Mouse (Mus musculus) heart, postnatal 0 days (tissue): ENCODE measurements around the gene Slc25a22. TPM values are rescaled to one million over a fixed set of nuclear protein-coding genes. Genes with fewer than 3 reads are reported as not detected.

Experiments
- ATAC-seq: fragments of 200-750 bp; cut with Nextera tagmentation; 2 replicates; pipeline ENCODE4 v1.8.0; 2017; ENCODE audit warnings: low read depth, moderate number of reproducible peaks, moderate library complexity; ENCODE audit not compliant: insufficient read depth
- DNase-seq: peaks from one replicate; pipeline ENCODE4 v3.0.0-alpha.2; 2016; ENCODE audit warnings: low spot score
- H3K27ac ChIP-seq: fragments of 300-500 bp; sonication (generic); 2 replicates; pipeline ENCODE4 v1.5.1; 2014; ENCODE audit warnings: low read depth, mild to moderate bottlenecking
- H3K27me3 ChIP-seq: fragments of 300-500 bp; sonication (generic); 2 replicates; pipeline ENCODE4 v1.6.1; 2014; ENCODE audit warnings: low read length, mixed read lengths; ENCODE audit not compliant: control insufficient read depth, insufficient read depth
- H3K36me3 ChIP-seq: fragments of 300-500 bp; sonication (generic); replicated peaks from 2 replicates; pipeline ENCODE4 v1.6.1; 2014; ENCODE audit warnings: low read length, mixed read lengths; ENCODE audit not compliant: control insufficient read depth, insufficient read depth
- H3K4me1 ChIP-seq: fragments of 300-500 bp; sonication (generic); 2 replicates; pipeline ENCODE4 v1.6.1; 2014; ENCODE audit warnings: antibody characterized with exemption; ENCODE audit not compliant: control insufficient read depth, insufficient read depth
- H3K4me2 ChIP-seq: fragments of 300-500 bp; sonication (generic); 2 replicates; pipeline ENCODE4 v1.6.1; 2014; ENCODE audit warnings: low read depth, mild to moderate bottlenecking, low read length, moderate library complexity
- H3K4me3 ChIP-seq: fragments of 300-500 bp; sonication (generic); 2 replicates; pipeline ENCODE4 v1.5.1; 2014; ENCODE audit warnings: low read depth, low read length
- H3K9ac ChIP-seq: fragments of 300-500 bp; sonication (generic); replicated peaks from 2 replicates; pipeline ENCODE4 v1.6.1; 2014; ENCODE audit warnings: low read depth, low read length, mixed read lengths
- H3K9me3 ChIP-seq: fragments of 300-500 bp; sonication (generic); replicated peaks from 2 replicates; pipeline ENCODE4 v1.6.1; 2016; ENCODE audit warnings: low read length; ENCODE audit not compliant: control insufficient read depth
- CTCF ChIP-seq: IDR thresholded peaks from 2 replicates; pipeline ENCODE4 v1.5.1; 2016; ENCODE audit warnings: antibody characterized with exemption, control low read depth, low read depth
- EP300 ChIP-seq: IDR thresholded peaks from 2 replicates; pipeline ENCODE4 v1.6.1; 2016; ENCODE audit warnings: antibody characterized with exemption, low read depth
- WGBS: fragments of 180-500 bp; shearing (Covaris S2); extraction: QIAGEN DNeasy Blood & Tissue Kit; methylation state at CpG from one replicate; pipeline ENCODE4 v1.1.7; 2014; 5-methylcytosine and 5-hydroxymethylcytosine counted together
- polyA plus RNA-seq: library from polyadenylated mRNA; unstranded; fragments of >200 nt; fragmentation: Nextera tagmentation; extraction: Ambion mirVana; gene quantifications from 2 replicates; pipeline ENCODE4 v1.2.1, GENCODE M21; 2015
- total RNA-seq: library from RNA; depleted of rRNA; stranded (reverse); fragments of >200 nt; gene quantifications from 2 replicates; pipeline ENCODE4 v1.2.3, GENCODE M21; 2014; ENCODE audit warnings: low replicate concordance

Slc25a22 gene
- total and polyA plus RNA-seq, 2 experiments from 2014 or later: 13.1 to 17.7 TPM

GRCm38 (mm10) chr7:141431434-141432185 is 6.1 kb downstream of the Slc25a22 start:
- Histone ChIP-seq H3K9ac (no peak overlapping the region), H3K4me3 (no peak overlapping the region), H3K27ac (no peak overlapping the region), H3K4me1 (peaks cover 24% of the 10 kb centered on the region), H3K4me2 (no peak overlapping the region), H3K9me3 (no peaks in the 10 kb centered on the region), H3K27me3 (no peaks in the 10 kb centered on the region), H3K36me3 (peaks cover 20% of the 10 kb centered on the region)
- ATAC-seq (no peak), DNase-seq (no peak)
- TF ChIP-seq CTCF (no peak), EP300 (no peak)
- 89% methylated on average over 19 of the region's 19 CpGs for WGBS

DNA sequence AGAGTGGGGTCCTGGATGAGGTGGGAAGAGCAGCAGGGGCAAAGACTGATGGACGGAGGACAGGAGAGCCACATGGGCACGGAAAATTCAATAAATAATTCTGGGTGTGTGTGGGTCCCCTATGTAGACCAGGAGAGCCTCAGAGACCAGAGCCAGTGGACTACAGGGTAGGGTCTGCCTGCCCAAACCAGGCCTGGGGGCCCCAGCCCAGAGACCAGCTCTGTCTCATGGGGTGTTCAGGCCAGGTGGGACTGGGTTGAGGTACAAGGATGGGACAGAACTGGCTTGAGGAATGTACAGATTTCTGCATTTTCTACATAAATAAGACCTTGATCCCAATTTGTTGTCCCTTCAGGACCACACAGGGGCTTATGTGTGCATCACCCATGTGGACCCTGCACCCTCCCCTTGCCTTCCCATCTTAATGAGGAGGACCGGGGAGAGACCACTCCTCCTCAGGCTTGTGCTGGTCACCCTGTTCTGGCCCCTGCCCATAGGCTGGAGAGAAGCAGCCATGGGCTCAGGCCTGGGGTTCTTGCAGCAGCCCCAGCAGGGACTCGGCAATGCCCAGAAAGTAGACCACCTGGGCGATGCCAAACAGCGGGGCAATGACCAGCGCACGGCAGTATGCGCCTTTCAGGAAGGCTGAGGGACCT is 7.0 kb downstream of the Slc25a22 start:
- no peak for TF ChIP-seq EP300
- TF ChIP-seq CTCF: no peak
- WGBS: 86% methylated on average over 9 of the region's 9 CpGs
- Histone ChIP-seq H3K4me2 (no peak overlapping the region), H3K9me3 (no peaks in the 10 kb centered on the region), H3K27me3 (no peaks in the 10 kb centered on the region), H3K27ac (no peak overlapping the region), H3K9ac (peak overlapping the region; percentile 9; the same call in 1 of the 2 replicates), H3K4me3 (no peak overlapping the region), H3K36me3 (peaks cover 20% of the 10 kb centered on the region), H3K4me1 (peaks cover 21% of the 10 kb centered on the region)
- ATAC-seq (no peak), DNase-seq (no peak)

DNA sequence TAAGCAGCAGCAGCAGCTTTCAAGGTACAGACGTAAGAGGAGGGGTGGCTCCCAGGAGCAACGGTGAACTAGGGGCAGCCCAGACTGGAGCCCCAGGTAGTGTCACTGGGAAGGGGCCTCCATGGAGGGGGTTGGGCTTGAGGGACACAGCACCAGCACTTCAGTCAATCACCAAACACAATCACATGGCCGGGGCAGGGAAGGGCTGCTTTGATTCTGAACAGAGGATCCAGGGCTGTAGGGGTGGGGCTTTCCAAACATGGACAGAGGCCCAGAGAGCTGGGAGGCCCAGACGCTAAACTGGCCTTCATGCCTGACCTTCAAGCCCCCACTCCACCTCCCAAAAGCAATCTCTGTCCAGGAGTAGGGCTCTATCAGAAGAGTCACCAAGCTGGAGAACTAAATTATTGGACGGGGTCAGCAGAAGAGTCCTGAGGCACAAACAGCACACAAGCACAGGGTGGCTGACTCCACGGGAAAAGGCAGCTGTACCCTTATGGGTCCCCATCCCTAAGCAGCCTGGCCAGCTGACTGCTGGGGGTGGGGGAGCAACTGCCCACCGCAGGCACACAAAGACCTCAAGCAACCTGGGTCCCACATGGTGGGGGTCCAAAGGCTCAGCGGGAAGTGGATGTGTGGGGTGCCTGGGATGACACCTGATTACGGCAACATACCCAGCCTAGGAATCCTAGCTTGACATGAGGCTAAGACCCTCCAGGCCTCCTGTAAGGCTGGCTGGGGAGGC is 7.7 kb downstream of the Slc25a22 start:
- TF ChIP-seq CTCF (no peak), EP300 (no peak)

DNA sequence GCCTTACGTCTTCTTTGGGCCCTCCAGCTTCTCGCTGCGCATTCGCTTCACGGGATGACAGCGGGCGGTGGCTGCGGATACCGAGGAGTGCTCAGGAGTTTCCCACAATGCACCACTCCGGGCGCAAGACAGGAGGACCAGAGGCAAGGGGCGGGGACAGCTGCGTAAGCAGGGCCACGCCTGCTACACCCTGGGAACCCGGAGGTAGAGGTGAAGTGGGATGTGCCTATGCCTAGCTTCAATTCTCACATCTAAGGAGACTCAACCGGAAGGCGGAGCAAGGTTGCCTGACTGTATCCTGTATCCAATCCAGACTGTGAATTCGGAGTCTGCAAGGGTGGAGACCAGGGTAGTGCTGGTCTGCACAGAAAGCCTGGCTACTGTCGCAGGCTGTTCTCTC is 8.4 kb downstream of the Slc25a22 start, which contains the start of gene Cend1:
Cend1 (minus strand) TSS at position 182 of the 400 bp plus-strand sequence.
- Histone ChIP-seq H3K27me3 (no peaks in the 10 kb centered on the region), H3K27ac (no peak within 1 kb of the TSS), H3K4me2 (peak within 1 kb of the TSS; percentile 29), H3K36me3 (peaks cover 20% of the 10 kb centered on the region), H3K9me3 (no peaks in the 10 kb centered on the region), H3K9ac (peak within 1 kb of the TSS; percentile 9; the same call in 1 of the 2 replicates), H3K4me3 (no peak within 1 kb of the TSS), H3K4me1 (peaks cover 10% of the 10 kb centered on the region)
- DNase-seq (no peak), ATAC-seq (0 out of 2 replicates have a peak, but pooled peaks have one; percentile 14)
- WGBS: 8% methylated on average over 19 of the region's 19 CpGs
- no peak for TF ChIP-seq CTCF
- TF ChIP-seq EP300: no peak

More for the DNA sequence above, 7.7 kb downstream of the Slc25a22 start:
- no peak overlapping the region for H3K4me3 ChIP-seq
- H3K27ac ChIP-seq: no peak overlapping the region
- H3K9me3 ChIP-seq: no peaks in the 10 kb centered on the region
- H3K36me3 ChIP-seq: peaks cover 20% of the 10 kb centered on the region
- H3K9ac ChIP-seq: peak overlapping the region; percentile 9; the same call in 1 of the 2 replicates
- DNase-seq: no peak
- H3K27me3 ChIP-seq: no peaks in the 10 kb centered on the region
- no peak for ATAC-seq
- WGBS: 44% methylated on average over 9 of the region's 9 CpGs
- H3K4me1 ChIP-seq: peaks cover 17% of the 10 kb centered on the region
- no peak overlapping the region for H3K4me2 ChIP-seq

- H3K4me2 ChIP-seq: no peak overlapping the region
- H3K36me3 ChIP-seq: peaks cover 20% of the 10 kb centered on the region
- no peaks in the 10 kb centered on the region for H3K27me3 ChIP-seq
- no peaks in the 10 kb centered on the region for H3K9me3 ChIP-seq
- H3K9ac ChIP-seq: no peak overlapping the region
- WGBS: 56% methylated on average over 5 of the region's 5 CpGs
- peaks cover 5% of the 10 kb centered on the region; the same call in 1 of the 2 replicates for H3K4me1 ChIP-seq
- no peak overlapping the region for H3K4me3 ChIP-seq
- no peak overlapping the region for H3K27ac ChIP-seq
- DNase-seq: no peak
- no peak for ATAC-seq
- TF ChIP-seq EP300 (no peak), CTCF (no peak)
These were observed 9.0 kb downstream of the Slc25a22 start for GRCm38 (mm10) chr7:141428701-141429100.
